Mouse (Mus musculus) mouse trophoblast stem cell (cell line): ENCODE data around the gene Iqsec1.

Experiments
- in situ Hi-C, 2 experiments: fragments of 300-500 bp; cut with MseI, MboI; formaldehyde crosslinking; loops; 2 replicates in 1 of 2; 3 replicates in 1 of 2; pipeline ENCODE4 v1.15.1; 2025

Gene Iqsec1

GRCm38 (mm10) chr6:90729829-90730228 lies 258.7 kb downstream of the Iqsec1 start:
- in situ Hi-C loops: loop anchor here in 1 of 2 experiments (5.0 kb wide), 1 partner anchor 78 kb away; no protein-coding TSS in a partner anchor

GRCm38 (mm10) chr6:90728491-90728931 lies 260.0 kb downstream of the Iqsec1 start:
- in situ Hi-C loops: loop anchor here in 1 of 2 experiments (5.0 kb wide), 1 partner anchor 76 kb away; no protein-coding TSS in a partner anchor

DNA sequence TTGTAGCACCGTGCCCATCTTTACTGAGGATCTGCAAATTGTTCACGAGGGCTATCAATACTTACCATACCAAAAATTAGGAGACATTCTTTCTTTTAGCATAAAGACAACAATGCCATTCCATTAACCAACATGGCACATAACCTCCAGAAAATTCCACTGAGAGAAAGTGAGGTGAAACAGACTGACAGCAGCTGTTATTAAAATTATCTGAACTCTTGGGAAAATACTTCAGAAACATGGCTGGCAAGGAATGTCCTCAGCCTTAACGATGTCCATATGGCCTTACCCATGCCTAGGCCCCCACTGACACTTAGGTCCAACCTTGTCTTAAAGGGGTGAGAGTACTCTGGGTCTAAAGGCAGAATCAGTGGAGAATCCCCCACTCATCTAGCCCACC lies 260.7 kb downstream of the Iqsec1 start:
- in situ Hi-C loops: loop anchor here in 1 of 2 experiments (5.0 kb wide), 1 partner anchor 76 kb away; no protein-coding TSS in a partner anchor

GRCm38 (mm10) chr6:90726711-90727122 lies 261.8 kb downstream of the Iqsec1 start:
- in situ Hi-C loops: loop anchor here in 1 of 2 experiments (5.0 kb wide), 1 partner anchor 74 kb away; no protein-coding TSS in a partner anchor

DNA sequence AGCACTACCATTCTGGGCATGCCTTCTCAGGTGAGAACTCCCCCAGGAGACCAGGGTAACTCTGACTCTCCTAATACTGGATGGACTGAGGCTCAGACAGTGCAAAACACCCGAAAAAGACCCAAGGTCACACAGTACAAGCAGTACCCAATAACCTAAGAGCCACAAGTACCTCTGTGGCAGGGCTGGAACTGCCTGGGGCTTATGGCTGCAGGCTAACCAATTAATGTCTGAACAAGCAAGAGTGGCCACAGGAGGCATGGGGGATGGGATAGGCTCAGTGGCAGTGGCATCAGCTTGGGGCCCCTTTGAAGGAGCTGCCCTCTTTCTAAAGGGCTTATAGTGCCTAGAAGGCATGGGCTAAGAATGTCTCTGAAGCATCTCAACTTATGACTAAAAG lies 263.0 kb downstream of the Iqsec1 start:
- in situ Hi-C loops: loop anchor here in 1 of 2 experiments (5.0 kb wide), 1 partner anchor 73 kb away; no protein-coding TSS in a partner anchor

DNA sequence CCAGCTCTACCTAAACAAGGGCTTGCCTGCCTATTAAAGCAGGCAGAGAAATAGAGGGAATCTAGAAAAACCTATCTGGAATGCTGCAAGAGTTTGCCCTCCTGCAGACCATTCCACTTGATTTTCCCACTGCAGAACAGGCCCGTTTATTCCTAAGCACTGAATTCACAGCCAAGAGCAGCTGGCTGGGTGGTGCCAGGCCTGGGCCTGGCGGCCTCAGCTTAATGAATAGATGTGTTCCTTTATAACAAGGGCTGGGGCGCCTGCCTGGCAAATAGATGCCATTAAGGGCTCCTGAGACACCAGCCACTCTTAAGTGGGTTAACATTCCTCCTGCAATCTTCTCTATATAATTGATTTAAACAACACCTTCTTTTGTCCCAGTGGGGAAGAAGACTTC lies 265.5 kb downstream of the Iqsec1 start:
- in situ Hi-C loops: loop anchor here in 1 of 2 experiments (5.0 kb wide), 1 partner anchor 66 kb away; no protein-coding TSS in a partner anchor

GRCm38 (mm10) chr6:90720996-90721746 lies 267.3 kb downstream of the Iqsec1 start:
- in situ Hi-C loops: loop anchor here in 1 of 2 experiments (5.0 kb wide), 1 partner anchor 64 kb away; no protein-coding TSS in a partner anchor

GRCm38 (mm10) chr6:90720201-90720600 lies 268.3 kb downstream of the Iqsec1 start:
- in situ Hi-C loops: loop anchor here in 1 of 2 experiments (5.0 kb wide), 1 partner anchor 63 kb away; no protein-coding TSS in a partner anchor

- in situ Hi-C loops: no loop called here
Observed at GRCm38 (mm10) chr6:90719402-90719801, 269.1 kb downstream of the Iqsec1 start.

- in situ Hi-C loops: no loop called here
Observed at GRCm38 (mm10) chr6:90718477-90718876, 270.0 kb downstream of the Iqsec1 start.

DNA sequence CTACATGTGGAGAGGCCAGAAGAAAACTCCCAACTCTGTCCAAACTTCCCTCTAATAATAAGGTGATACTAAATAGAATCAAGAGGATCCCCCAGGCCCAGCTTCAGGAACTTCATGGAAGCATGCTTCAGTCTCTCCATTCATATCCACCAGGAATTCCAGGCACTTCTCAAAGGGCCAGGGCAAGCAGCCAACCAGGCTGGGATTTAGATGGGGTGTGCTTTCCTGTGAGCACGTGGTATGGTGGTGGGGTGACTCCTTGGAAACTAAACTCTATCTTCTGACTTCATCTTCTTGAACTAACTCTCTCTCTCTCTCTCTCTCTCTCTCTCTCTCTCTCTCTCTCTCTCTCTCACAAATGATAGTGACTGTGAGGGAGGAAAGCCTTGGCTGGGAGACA lies 270.8 kb downstream of the Iqsec1 start:
- in situ Hi-C loops: no loop called here

DNA sequence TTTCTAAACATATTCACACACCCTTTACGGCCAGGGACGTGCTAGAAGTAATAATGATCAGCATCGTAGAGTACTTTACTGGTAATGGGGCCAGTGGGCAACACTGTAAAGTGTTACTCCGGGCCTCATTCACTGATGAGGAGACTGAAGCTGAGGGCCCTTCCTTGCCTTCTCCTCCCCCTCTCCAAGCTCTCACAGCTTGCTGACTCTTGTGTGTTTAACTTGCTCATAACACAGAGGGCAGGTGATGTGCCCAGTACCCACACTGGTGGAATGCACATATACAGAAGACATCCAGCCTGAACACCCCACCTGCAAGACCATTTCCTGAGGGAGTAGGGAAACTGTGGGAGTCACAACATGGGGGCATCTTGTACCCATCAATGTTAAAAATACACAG lies 271.6 kb downstream of the Iqsec1 start:
- in situ Hi-C loops: no loop called here

- in situ Hi-C loops: no loop called here
Observed at GRCm38 (mm10) chr6:90716066-90716704, 272.3 kb downstream of the Iqsec1 start.

- in situ Hi-C loops: no loop called here
Observed at GRCm38 (mm10) chr6:90715245-90715905, 273.1 kb downstream of the Iqsec1 start.

GRCm38 (mm10) chr6:90713650-90714049 lies 274.8 kb downstream of the Iqsec1 start:
- in situ Hi-C loops: no loop called here

DNA sequence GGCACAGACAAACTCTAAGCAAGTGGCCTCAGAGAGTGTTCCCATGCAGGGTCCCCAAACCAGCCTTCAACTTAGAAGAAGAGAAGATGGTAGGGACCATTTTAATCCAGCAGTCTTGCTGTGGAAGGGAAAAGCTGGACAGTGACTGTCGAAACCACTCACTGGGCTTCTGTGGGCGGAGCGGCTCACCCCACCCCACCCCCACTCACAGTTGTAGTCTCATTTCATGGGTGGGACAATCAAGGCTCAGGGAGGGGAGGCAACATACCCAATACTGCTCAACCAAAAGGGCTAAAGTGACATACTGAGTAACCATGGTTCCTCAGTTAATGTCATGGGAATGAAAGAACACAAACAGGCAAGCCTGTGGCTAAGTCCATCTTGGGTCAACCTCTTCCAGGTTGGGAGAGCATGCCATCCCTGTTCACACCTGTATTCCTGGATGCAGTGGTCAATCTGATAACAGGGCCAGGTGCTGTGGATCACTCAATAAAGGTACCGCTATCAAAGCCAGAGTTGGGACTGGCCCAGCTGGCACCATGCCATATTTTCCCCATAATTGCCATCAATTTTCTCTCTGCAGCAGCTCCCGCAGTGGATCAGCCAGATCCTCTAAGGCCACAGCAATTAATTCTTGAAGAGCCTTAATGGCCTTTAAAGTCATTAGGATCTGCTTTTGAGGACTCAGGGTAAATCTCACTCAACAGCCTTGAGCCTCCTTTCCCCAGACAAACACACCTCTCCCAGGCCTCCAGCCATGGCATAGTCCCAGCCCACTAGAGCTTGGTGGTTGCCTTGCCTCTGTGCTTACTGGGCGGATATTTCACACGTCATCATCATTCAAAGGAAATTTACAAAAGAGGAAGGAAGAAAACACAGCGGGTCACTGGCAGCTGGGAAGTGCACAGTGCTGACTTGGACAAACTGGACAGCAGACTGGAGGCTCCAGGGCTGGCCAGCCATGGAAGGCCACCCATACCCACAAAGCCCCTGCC lies 275.7 kb downstream of the Iqsec1 start:
- in situ Hi-C loops: no loop called here

DNA sequence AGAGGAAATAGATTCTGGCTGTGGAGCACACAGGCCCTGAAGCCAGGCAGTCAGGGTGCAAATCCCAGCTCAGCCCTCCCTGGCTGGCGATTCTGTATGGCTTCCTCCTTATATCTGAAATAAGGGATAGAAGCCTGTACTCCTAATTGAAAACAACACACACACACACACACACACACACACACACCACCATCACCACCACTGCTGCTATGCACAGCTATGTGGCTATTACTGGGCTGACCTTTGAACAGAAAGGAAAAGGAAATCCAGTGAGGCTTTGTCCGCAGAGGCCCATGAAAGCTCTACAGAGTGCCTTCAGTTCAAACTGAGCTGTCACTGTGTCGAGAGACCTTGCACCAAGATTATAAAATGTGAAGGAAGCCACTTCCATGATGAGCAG lies 276.4 kb downstream of the Iqsec1 start:
- in situ Hi-C loops: no loop called here

DNA sequence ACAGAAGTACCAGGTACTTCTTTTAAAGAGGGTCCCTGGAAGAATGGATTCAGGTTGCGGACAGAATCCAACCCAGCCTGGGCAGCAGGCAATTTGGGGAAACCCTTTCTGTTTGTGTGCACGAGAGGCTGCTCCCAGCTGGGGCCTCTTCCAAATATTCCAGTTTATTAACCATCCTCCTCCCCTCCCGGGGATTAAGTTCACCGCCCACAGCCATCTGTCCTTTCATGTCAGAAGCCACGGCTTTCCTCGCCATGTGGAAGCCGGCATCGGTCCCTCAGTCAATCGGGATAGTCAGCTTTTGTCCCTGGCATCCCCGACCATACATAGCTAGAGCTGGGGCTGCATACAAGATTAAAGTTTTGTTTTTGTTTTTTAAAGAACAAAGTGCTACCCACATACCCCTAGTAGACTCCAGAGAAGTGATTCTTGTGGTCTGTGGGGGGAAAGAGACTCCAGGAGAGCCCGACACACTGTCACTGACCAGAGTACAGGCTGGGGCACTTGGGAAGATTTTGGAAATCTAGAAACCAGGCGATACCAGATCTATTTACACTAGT lies 276.9 kb downstream of the Iqsec1 start:
- in situ Hi-C loops: no loop called here

DNA sequence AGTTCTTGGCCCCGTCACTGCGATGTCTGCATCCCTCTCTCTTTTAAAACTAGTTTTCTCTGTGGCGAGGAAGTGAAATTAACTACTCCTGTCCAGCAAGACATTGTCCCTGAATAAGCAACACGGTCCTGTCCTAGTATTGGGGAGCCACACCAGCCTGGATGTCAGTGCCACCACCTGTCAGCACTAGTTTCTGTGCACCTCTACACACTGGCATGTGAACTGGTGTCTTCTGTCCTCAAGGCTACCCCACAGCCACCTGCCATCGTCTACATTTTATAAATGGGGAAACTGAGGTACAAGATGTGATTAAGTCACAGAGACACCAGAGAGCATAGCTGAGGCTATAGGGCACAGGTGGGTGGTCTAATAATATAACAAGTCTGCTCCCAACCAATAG lies 277.7 kb downstream of the Iqsec1 start:
- in situ Hi-C loops: no loop called here
